Mouse (Mus musculus) brain, embryonic 18.5 days (tissue): Measurements from ENCODE around the gene Myocd.

Source experiments
- DNase-seq: peaks from one replicate; pipeline ENCODE4 v3.0.0-alpha.2; 2012; ENCODE audit warnings: low read depth, low spot score

The Myocd gene

GRCm38 (mm10) chr11:65142838-65143417 lies 126.9 kb downstream of the Myocd start:
- no peak for DNase-seq

- no peak for DNase-seq
Measured at GRCm38 (mm10) chr11:65139030-65139429, 130.8 kb downstream of the Myocd start.

- DNase-seq = no peak
Measured at GRCm38 (mm10) chr11:65137145-65137652, 132.6 kb downstream of the Myocd start.

GRCm38 (mm10) chr11:65135251-65135739 lies 134.5 kb downstream of the Myocd start:
- DNase-seq = no peak

- no peak for DNase-seq
Measured at GRCm38 (mm10) chr11:65133661-65134060, 136.1 kb downstream of the Myocd start.

GRCm38 (mm10) chr11:65129110-65129509 lies 140.7 kb downstream of the Myocd start:
- DNase-seq = no peak

GRCm38 (mm10) chr11:65128666-65129065 lies 141.1 kb downstream of the Myocd start:
- DNase-seq = no peak

- no peak for DNase-seq
Measured at GRCm38 (mm10) chr11:65126566-65126965, 143.2 kb downstream of the Myocd start.
